Mouse (Mus musculus) right cerebral cortex, adult 18-20 months (tissue): ENCODE measurements around the gene Nhsl2.
"Not testable (repeated sequence)": the region's sequence is repeated elsewhere in the genome, so short reads cannot be mapped to it uniquely, and the experiment has no call there.

Experiments used
- DNase-seq: peaks from one replicate; pipeline ENCODE4 v3.0.0; 2022; ENCODE audit warnings: mixed read lengths

Gene Nhsl2

DNA sequence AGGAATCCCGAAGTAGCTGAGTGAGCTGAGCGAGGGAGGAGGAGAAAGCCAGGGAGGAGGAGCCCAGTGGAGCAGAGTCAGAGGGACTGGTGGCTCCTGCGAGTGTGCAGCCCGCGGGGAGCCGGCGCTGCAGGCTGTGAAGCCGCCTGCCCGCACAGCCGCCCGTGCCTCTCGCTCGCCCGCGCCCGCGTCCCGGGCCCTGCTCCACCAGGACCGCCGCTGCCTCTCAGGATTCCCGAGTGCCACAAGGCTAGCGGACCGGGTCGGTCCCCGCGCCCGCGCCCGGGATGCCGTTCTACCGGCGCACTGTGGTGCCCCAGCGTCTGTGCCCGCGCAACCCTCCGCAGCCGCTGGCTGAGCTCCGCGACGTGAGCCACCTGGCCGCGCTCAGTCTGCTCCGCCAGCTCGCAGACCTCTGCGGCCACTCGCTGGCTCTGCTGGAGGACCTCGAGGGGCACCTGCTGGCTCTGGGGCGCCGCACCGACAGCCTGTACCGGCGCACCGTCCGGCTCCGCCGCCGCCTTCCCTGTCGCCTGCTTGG, at the start of gene Nhsl2:
Nhsl2 (plus strand) TSS at position 105 of the 541 bp plus-strand sequence.
- peak; percentile 28 for DNase-seq

DNA sequence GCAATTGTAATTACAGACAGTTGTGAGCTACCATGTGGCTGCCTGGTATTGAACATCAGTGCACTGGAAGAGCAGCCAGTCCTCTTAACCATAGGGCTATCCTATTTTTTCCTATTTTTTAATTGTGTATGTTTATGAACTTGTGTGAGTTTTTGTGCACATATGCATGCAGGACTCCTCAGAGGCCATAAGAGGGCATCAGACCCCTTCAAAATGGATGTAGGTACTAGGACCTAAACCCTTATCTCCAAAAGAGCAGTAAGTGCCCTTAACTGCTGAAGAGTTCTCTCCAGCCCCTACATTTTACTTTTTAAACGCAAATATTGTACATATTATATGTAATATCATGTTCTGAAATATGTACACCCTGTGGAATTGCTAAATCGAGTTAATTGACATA, 43.7 kb upstream of the Nhsl2 start:
- DNase-seq, result peak; percentile 11

DNA sequence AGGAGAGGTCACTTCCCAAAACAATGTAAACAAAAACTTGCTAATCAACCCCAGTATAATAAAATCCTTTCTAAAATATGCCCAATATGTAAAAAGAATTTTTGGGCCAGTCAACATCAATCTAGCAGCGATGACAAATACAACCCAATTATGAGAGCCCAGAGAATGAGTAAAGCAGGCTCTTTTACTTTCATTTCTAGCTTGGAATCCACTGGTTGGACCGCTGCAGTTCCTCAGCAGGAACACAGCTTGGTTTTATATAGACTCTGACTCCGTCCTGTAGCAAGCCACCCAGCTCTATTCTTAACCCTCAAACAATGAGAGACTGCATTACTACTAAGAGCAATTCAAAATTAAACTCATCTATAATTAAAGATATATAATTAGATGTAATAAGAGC, 37.4 kb upstream of the Nhsl2 start:
- DNase-seq, result no peak

DNA sequence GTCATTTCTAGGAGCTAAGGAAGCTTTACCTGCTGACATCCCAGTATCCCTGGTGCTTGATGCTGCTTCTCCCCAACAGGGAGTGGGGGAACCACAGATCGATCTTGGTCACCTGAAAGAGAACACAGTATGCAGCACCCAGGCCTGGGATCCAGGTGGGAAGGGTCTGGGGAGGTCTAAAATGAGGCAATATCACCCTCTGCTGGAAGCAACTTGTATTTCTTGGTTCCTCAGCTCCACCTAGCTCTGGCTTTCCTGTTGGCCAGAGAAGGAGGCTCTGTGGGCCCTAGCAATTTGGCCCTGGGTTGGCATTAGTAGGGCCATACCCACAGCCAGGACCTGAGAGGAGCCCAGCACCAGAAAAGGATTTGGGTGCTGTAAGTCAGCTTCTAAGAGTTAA, 30.0 kb upstream of the Nhsl2 start:
- DNase-seq, result peak; percentile 2

DNA sequence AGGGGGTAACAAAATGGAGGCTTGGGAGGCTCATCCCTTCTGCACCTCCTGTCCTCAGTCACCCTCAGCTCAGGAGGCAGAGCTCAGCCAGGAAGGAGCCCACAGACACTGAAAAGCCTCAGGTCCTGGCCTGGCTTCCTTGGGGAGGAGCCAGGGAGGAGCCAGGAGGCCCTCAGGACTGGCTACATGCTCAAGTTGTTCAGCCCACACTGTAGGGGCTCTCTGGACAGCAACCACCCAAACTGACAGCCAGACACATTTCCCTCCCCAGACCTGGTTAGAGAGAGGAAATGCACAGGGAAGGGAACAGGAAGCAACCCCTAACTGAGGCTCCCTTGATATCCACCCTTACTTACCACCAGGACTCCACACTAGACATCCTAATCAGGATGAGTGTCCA, 29.2 kb upstream of the Nhsl2 start:
- DNase-seq, result not testable (repeated sequence)

DNA sequence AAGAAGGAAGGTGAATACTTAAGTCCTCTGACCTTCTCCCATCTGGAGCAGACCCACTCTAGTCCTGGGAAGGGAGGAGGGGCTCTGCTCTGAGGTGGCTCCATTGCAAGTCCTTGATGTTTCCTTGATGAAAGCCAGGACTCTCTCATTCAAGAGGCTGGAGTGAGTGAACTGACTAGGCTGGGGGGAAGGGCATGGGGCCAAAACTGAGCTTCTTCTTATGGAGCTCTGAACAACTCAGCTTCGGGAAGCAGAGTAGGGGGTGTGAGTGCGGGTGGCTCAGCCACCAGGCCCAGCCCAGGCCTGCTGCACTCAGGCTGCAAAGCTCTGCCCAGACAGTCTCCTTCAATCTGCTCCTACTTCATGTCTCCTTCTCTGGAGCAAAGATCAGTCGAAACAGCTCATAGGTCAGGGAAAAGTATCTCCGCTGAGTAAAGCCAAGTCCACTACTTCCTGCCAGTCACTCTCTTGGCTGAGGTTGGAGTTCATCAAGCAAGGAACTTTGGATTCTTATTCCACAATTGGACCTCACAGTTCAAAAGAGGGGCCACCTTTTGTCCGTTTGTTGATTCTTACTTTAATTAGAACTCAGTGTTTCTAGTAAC, 1.9 kb upstream of the Nhsl2 start:
- DNase-seq, result no peak

DNA sequence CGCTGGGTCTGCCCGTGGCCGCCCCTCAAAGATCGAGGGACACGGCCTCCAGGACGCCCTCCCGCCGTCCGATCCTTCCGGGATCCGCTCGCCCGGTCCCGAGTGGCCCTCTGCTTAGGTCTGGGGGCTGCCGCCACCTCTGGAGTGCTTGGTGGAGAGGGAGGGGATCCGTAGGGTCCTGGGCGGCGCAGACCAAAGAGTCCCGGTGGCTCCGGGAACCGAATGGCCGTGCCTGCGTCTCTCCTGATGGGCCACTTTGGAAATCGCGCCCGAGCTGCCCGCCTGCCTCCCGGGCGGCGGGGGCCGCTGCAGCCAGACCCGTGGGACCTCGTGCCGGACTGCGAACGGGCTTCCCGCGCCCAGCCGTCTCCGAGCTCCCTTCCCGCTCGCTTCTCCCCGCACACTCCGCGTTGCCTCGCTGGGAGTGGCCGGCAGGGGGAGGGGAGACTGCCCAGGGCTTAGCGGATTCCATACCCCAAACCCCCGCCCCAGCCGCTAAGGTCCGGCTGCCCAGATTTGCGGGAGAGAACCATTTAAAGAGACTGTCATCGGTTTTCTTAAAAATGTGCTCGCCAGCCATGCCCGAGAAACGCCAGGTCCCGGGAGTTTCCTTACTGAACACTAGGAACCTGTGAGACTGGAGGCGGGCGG, 841 bp downstream of the Nhsl2 start:
- DNase-seq, result no peak

DNA sequence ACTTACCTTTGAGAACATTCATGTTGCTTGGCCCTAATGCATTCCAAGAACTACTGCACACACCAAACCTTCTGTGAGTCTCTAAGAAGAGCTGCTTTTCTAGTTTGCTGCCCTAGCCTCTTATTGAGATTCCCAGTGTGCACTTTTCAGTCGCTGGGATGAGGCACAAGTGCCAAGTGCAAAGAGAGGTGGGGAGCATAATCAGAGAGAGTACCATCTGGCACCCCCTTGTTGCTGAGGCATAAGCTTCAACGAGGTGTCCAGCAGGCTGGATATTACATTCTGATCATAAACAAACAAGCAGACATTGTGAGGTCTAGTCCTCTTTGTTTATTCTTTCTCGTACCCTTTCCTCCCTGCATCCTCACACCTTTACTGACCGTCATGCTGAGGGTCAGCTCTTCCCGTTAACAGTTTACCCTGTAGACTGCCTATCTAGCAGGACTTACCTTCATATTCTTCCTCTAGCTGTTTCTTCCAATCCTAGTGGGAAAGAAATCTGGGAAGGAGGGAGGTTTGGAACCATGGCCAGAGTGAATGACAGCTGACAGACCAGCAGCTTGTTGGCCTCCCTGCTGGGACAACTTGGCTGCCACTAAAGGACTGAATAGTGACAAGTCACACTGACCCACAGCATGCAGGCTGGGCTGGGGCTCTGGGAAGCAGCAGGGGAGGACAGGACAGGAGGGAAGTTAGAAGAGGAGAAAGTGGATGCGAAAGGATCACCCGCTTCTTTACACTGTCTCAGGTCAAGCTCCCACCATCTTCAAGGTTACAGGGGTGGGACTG, 2.6 kb downstream of the Nhsl2 start:
- DNase-seq, result no peak

DNA sequence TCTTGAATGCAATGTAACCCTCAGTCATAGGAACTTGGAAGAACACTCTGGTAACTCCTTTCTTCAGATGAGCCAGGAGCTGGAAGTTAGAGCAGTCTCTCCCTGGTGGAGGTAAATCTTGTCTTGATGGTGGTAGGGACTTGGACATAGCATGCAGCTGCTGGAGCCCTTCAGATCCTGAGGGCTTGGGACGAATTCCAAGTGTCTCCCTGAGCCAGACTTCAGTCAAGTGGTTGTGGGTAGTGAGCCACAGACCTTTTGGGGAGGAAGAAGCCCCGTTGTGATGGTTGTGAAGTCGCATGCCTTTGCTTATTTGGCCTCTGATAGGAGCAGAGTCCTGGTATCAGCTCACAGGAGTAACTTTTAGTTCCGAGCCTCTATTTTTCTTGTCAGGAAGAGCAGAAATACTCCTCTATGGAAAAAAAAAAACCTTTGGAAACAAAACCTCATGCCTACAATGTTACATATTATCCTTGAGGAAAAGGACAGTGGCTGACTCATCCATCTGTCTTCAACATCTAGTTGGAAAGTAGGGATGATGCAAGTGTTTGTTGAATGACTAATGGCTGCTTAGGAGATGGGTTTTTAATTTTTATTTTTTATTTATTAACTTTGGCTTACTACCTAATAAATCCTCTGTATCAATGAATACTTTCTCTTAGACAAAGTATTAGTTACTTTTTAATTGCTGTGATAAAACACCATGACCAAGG, 14.6 kb downstream of the Nhsl2 start:
- no peak for DNase-seq

DNA sequence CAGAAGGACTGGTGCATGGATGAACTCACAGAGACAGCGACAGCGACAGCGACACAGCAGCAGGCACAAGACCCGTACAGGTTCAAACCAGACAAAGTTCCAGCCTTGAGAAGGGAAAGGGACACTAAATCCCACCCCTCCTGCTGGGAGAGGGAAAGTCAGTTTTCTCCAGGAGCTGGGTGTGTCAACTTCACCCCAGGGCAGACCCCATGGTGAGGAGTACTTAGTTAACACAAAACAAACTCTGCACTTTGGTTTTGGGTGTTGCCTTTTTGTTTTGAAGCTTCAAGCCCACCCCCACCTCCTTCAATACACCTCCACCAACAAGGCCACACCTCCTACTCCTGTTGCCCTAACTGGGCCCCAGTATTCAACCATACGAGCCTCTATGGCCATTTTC, 15.6 kb downstream of the Nhsl2 start:
- DNase-seq, result no peak

DNA sequence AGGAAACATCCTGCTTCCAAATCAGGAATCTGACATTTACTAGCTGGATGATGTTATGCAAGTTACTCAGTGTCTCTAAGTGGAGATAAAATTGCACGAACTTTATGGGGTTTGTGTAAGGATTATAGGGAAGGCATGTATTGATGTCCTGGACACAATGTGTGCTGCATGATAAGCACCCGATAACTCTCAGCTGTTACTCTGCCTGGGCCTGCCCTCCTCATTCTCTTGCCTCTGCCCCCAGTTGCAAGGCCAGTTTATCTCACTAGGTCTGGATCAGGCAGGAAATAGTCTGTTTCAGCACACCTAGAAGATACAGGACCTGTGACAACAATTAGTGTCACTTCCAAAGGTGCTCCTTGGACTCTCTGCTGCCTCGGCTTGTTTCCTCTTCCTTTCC, 25.0 kb downstream of the Nhsl2 start:
- DNase-seq, result no peak

DNA sequence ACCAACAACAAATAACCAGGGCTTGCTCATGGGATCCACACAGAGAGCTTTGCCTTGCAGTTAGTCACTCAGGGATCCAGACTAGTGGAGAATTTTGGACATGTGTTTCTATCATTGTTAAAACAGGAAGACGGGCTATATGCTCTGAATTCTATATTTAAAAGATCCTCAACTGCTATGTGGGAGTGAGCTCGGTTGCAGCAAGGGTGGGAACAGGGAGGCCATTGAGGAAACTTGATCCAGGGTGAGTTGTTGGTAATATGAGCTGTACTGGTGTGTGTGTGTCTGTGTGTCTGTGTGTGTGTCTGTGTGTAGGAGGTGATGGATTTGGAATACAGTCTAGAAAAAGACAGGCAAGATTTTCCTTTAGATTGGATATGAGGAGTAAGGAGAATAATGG, 25.7 kb downstream of the Nhsl2 start:
- peak; percentile 26 for DNase-seq

DNA sequence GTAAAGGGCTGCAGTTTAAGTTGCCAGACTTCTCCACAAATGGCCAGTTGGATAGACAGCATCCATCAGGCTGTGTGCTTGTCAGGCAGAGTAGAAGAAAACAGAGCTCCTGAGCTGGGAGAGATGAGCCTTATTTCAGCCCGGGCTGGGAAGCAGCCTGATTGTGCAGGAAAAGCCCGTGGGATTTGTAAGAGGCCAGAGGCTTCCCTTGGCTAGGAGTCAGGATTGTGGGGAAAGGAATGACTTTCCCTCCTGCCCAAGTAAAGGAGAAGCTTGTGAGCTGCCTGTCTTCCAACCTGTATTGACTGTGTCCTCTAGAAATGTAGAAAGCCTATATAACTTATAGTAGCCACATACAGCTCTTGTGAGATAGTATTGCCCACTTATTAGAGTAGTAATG, 27.0 kb downstream of the Nhsl2 start:
- DNase-seq, result no peak

DNA sequence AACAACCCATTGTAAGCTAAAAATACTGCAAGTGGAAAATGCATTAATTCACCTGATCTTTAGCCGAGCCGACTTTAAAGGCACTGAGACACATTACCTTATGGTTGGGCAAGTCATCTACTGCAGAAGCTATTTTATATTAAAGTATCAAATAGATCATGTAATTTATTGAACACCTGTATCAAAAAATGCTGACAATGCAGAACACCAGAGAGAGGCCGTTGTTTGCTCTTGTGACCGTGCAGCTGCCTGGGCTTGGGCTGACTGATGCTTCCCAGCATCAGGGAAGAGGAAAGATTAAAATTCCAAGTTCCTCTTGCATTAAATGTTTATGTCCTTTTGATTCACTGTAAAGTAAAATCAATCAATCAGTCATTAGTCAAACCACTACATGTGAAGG, 28.7 kb downstream of the Nhsl2 start:
- no peak for DNase-seq

DNA sequence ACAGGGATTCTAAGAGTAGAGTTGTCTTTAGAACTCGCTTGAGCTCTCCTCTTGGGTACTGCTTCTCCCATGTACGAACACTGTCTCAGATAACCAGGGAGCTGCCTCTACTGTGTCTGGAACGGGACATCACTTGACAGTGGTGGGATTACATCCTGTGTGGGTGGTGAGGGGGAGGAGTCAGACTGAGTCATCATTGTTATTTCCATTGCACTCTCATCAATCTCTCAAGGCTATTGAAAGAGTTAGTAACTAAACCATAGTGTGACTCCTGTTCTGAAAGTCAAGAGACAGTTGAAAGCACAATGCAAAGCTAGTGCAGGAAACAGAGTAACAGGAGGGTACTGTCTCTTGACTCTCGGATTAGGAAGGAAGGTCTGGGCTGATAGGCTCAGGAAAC, 29.4 kb downstream of the Nhsl2 start:
- no peak for DNase-seq

DNA sequence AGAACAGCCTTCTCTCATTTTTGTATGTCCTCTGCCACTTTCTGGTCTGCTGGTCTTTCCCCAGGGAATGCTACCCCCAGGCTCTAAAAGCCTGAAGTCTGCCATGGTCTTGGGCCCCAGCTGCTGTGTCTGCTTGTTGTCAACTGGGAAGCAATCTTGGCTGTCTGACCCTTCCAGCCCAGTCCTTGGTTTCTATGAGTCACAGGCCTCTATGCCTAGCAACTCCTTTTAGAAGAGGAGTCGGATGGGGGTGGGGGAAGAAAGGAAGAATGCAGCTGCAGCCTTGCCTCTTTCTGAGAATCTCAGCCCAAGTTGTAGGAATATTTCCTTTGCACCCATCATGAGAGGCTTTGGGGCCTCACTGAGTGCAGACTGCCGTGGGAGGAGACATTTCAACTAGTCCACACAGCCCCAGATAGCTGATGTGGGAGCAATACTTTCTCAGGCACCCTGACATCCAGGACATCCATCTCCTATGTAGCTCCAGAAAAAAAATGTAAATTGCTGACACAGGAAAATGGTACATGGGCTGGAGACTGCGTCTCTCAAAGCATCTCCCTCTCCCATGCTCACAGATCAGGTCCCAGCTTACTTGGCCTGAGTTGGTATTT, 33.1 kb downstream of the Nhsl2 start:
- no peak for DNase-seq

DNA sequence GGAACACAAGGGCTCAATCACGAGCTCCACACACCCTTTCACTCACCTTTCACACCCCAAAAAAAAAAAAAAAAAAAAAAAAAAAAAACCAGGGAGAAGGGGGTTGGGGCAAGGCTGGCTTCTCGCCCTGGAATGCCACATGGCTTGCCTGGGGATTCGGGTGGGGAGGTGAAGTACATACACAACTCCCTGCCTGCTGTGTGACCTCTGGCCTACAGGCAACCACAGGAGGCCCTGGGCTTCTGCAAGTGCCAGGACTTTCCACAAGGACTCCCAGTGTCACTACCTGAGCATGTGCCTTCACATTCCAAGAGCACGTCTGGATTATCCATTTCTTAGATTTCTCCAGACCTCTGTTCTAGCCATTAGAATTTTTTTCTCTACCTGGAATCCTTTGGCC, 40.2 kb downstream of the Nhsl2 start:
- no peak for DNase-seq

DNA sequence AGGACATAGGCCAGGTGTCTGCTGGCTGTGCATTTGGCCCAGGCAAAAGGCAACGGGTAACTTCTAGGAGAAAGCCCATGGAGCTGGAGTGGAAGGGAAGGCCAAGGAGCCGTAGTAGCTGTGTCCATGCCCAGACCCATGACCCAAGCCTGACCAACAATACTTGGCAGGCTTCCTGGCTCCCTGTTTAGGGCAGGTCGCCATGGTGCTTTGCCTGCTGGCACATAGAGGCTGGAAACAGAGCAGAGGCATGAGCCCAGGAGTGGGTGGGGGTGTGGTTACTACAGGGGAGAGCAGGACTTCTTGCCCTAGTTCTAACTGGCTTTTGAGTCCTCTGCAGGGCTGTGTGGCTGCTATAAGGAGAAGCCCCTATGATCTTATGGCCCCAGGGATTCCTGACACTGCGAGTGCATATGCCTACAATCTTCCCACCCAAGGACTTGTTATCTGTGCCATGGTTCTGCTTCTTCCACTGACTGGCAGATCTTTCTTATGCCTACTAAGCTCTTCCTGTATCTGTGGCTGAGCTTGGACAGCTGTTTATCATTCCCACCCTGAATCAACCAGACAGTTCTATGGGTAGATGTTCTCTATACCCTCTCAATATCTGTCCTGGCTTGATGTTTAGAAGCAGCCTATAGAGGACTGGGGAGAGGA, 40.8 kb downstream of the Nhsl2 start:
- no peak for DNase-seq

DNA sequence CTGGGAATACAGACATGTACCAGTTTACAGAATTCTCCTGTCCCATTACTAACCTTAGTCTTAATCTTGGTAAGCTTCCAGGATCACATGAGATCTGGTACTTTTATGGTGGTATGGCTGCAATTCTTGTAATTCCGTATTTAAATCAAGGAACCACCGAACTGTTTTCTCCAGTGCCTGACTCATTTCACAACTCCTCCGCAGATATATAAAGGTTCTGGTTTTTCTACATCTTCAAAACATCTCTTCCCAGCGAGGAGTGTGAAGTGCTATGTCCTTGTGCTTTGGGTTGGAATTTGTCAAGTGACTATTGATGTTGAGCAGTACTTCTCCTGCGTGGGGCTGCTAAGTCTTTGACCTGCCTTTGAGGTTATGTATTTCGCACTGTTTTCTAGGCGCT, 44.6 kb downstream of the Nhsl2 start:
- peak; percentile 39 for DNase-seq

DNA sequence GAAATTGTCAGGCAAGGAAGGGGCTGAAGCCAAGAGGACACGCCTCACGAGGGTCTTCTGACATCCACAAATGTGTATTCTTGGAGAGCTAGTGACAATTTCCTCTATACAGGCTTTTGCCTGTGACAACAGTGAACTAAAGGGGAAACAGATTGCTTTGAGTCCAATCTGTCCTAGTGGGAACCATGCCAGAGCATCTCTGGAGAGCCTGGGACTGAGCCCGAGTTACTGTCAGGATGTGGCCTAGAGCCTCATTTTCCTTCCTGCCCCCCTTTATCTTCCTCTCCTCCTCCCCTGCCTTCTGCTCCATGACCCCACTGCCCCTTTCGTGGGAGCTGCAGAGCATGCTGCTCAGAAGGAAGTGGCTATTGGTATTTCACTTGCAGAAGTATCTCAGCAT, 49.2 kb downstream of the Nhsl2 start:
- DNase-seq, result no peak

DNA sequence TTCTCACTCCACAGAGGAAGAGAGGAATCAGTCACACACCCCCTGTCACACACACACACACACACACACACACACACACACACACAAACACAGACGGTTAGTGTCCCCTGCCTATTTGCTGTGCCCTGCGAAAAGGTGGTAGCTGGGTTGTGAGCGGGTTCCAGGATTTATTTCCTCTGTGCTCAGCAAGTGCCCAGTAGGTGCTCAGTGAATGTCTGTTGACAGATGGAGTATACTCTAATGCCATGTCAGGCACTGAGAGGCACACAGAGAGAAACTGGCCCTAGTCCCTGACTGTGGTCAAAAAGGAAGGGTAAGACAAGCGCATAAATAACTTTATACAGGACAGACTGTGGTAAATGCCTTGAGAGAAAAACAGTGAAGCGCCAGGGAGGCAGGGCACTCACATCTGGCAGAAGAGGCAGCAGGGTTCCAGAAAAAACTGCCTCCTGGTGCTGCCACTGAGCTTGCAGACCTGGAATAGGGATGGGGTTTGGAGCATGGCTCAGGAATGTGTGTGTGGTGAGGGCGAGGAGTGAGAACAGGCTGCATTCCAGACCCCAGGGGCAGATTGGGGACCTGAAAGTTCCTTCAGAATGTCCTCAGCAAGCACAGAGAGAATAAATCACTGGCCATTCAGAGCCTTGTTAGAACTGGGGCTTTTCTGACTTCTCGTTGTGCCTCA, 52.8 kb downstream of the Nhsl2 start:
- no peak for DNase-seq

DNA sequence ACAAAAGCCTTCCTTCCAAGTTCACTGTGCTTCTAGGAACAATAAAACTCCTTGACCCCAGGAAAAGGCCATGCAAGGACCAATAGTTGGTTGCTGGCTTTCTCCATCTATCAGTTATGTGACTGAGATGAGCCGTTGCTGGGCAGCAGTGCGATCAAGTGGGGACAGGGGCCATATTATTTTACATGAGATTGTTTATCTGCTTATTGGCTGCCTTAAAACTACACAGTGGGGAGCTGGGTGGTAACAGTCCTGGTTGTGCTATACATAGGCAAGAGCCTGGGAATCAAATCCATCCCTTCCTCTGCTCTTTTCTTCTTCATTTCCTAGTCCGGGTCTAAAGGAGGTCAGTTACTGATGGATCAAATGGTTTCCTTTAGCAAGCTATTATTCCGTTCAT, 53.4 kb downstream of the Nhsl2 start:
- DNase-seq, result no peak
